Mouse (Mus musculus) adrenal gland, postnatal 25 days (tissue): ENCODE data around the gene Tsfm. TPM values are rescaled to one million over a fixed set of nuclear protein-coding genes. Genes with fewer than 3 reads are reported as not detected.
"Not testable (repeated sequence)": the region's sequence is repeated elsewhere in the genome, so short reads cannot be mapped to it uniquely, and the experiment has no call there.

Experiments
- DNase-seq: peaks from one replicate; pipeline ENCODE4 v3.0.0; 2021; ENCODE audit warnings: mixed read lengths
- total RNA-seq: library from RNA; stranded (reverse); gene quantifications from 2 replicates; pipeline ENCODE4 v1.2.3, GENCODE M21; 2021

Gene Tsfm
- total RNA-seq, 1 experiment from 2014 or later: 66.8 TPM

GRCm38 (mm10) chr10:127063913-127064870 is 33.6 kb upstream of the Tsfm start:
- DNase-seq: no peak

GRCm38 (mm10) chr10:127063239-127063872 is 32.7 kb upstream of the Tsfm start, which contains the start of gene Cdk4:
Gene Cdk4, plus strand, starts transcription at chr10:127063534.
- peak; percentile 99 for DNase-seq

- DNase-seq: no peak
Measured at GRCm38 (mm10) chr10:127062503-127062902, 31.9 kb upstream of the Tsfm start.

DNA sequence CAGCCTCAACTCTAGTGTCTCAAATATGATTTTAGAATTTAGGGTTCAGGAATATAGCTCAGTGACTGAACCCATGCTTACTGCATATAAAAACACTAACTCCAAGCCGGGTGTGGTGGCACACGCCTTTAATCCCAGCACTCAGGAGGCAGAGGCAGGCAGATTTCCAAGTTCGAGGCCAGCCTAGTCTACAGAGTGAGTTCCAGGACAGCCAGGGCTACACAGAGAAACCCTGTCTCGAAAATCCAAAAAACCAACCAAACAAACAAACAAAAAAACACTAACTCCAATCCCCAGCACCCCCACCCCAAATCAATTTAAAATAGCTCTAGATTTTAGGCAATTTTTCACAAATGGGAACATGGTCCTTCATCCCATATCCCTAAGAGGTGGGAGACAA is 31.5 kb upstream of the Tsfm start:
- not testable (repeated sequence) for DNase-seq

DNA sequence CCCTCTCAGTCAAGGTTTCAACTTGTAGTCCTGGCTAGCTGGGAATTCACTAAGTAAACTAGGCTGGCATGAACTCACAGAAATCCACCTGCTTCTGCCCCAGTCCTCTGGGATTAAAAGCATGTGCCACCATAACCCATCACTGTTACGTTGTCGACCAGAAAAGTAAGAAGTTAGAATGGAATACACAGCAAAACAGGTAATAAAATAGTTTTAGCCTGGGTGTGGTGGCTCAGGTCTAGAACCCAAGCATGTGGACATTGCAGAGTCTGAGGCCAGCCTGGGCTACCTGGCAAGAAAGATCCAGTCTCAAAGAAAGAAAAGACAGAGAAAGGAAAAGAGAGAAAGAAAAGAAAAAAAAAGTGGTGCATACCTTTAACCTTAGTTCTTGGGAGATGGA is 30.9 kb upstream of the Tsfm start:
- no peak for DNase-seq

DNA sequence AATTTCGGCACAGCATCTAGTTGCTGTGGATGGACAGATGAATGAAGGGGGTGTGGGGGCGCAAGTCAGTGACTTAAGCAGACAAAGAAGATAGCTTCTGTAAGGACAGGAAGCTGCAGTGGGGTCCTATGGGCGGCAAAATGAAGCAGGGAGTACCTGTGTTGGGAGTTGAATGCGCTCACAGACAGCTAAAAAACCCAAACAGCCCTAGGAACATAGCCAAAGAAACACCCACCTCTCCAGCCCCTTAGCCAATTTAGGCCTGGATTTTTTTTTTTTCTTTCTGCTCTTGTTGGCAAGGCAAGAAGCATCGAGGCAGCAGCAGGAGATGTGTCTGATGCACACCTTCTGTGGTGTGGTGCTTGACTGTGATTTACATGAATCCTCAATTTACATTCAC is 30.4 kb upstream of the Tsfm start:
- DNase-seq: no peak

DNA sequence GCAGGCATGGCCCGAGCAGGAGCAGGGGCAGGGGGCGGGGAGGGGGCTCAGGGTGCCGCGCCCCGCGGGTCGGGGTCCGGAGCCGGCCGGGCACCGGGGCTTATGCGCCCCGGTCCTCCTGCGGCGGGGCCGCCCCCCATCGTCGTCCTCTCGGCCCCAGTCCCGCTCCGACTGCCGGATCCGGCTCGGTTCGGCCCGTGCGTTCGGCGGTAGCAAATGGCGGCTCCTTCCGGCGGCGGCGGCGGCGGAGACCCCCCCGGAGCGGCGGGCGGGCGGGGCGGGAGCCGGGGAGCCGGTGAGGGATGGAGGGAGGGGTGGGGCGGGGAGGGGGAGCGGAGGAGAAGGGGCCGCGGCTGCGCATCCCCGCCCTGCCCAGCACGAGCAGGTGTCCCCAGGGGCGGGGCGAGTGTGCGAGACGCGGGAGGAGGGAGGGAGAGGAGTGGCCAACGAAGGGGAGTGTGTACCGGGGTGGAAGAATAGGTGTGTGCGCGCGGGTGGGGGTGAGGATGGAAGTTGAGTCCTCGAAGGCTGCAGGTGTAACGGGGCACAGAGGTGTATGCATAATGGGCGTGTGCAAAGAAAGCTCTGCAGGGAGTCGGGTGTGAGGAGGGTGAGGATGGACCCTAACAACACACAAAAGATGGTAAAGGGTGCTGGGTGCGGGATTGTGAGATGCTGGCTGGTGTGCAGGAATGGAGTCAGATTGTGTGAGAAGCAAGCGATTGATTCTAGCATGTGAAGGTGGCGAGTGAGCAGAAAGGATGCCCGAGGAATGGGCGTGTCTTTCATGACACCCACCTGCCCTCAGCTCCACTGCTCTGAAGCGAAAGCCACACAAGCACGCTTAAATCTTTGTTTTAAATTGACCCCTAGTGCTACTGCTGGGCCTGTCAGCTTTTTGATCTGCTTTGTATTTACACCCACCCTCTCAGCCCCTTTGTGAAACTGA is 29.6 kb upstream of the Tsfm start, which contains the start of gene March9:
Gene March9, minus strand, starts transcription at position 217 of the 949 bp plus-strand sequence.
- peak; percentile 83 for DNase-seq

DNA sequence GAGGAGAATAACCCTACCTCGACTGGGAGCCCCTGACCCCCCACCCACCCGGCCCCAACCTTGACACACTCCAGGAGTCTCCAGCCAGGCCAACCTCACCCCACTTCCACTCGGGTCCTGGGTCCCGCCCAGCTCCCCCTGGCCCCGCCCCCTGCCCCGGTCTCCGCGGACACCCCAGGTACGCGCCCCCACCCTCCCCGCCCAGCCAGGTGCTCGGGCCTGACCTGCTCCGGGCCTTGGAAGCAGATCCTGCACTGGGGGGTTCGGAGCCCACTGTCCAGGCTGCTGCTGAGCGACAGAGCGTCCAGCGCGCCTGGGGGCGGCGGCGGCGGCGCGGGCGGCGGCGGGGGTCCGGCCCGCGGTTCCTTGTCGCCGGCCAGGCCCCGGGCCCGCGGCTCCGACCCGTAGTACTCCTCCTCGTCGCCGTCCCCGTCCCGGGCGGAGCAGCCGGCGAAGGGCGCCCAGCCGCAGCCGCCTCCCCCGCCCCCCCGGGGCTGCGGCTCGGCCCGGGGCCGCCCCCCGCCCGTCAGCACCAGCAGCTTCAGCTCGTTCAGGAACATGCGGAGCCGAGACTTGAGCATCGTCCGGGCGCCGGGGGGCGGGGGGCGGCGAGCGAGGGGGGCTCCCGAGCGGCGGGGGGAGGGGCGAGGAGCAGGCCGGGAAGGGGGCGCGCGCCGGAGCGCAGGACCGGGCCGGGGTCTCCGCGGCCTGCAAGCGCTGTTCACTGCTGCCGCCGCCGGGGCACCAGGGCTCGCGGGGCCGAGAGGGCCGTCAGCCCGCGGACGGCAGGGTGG is 28.7 kb upstream of the Tsfm start:
- DNase-seq: peak; percentile 26

- DNase-seq: no peak
Measured at GRCm38 (mm10) chr10:127058708-127059107, 28.1 kb upstream of the Tsfm start.

DNA sequence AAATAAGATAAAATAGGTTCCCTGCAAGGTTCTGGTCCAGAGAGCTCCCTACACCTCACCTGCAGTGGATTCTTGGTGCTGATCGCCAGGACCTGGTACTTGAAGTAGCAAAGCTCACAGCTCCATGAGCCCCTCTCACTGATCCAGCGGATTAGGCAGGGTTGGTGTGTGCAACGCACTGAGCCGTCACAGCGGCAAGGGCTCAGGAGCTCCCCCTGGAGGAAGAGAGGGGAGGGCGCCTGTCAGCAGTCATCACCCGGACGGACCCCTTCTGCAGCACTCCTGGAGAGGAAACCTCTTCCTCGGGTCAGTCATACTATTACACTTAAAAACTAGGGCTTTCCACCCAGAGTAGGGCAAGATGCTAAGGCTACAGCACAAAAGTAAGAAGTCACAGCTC is 27.5 kb upstream of the Tsfm start:
- DNase-seq: peak; percentile 80

DNA sequence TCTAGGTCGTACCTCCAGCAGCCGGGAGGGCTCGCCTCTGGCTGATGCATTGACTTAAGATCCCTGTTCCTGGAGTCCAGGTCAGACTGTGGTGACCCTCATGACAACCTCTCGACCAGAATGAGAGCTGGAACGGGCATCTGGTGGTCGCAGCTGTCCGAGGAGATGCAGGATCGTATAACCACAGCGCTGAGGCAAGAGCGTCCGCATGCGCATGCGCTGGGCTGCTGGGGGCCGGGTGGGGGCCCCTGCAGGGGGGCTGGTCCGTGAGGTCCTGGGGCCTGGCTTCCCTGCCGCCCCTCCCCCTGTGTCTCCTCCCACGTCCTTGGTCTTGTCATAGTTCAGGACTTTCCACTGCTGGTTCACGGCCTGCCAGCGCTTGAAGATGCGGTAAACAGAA is 25.9 kb upstream of the Tsfm start:
- DNase-seq: no peak

- DNase-seq: no peak
Measured at GRCm38 (mm10) chr10:127055406-127055805, 24.8 kb upstream of the Tsfm start.

- DNase-seq: no peak
Measured at GRCm38 (mm10) chr10:127054646-127055045, 24.0 kb upstream of the Tsfm start.

GRCm38 (mm10) chr10:127050119-127050474 is 19.5 kb upstream of the Tsfm start:
- no peak for DNase-seq

GRCm38 (mm10) chr10:127049395-127050118 is 18.9 kb upstream of the Tsfm start:
- peak; percentile 20 for DNase-seq

GRCm38 (mm10) chr10:127048608-127049394 is 18.2 kb upstream of the Tsfm start:
- no peak for DNase-seq

- no peak for DNase-seq
Measured at GRCm38 (mm10) chr10:127047954-127048353, 17.3 kb upstream of the Tsfm start, which contains the start of gene Cyp27b1. Gene Cyp27b1, plus strand, starts transcription at chr10:127048250.

DNA sequence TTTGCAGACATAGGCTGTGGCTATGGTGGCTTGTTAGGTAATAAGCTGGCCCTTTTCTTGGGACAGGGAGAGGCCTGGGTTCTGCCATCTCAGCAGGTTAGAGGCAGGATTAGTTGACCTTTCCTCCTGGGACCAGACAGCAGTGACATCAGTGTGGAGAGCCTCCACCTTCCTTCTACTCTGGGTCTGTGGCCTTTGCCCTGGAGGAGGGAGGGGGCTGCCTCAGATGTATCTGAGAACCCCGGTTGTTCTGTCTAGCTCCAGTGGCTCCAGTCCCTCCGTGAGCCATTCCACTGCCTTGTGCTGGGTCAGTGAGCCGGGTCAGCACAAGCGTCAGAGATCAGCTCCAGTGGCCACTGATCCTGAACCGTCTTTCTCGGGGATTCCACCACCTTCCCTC is 12.5 kb upstream of the Tsfm start:
- no peak for DNase-seq

- DNase-seq: no peak
Measured at GRCm38 (mm10) chr10:127042468-127043115, 12.0 kb upstream of the Tsfm start.
